Mouse (Mus musculus) forebrain, postnatal 0 days (tissue): ENCODE results near the gene Rpl18. TPM values are rescaled to one million over a fixed set of nuclear protein-coding genes. Genes with fewer than 3 reads are reported as not detected.
A peak's percentile ranks its signal among the peaks of the same experiment; 100 is the strongest.

Experiments used
- ATAC-seq: fragments of 200-750 bp; cut with Nextera tagmentation; 2 replicates; pipeline ENCODE4 v1.8.0; 2017; ENCODE audit warnings: mild to moderate bottlenecking, moderate library complexity
- DNase-seq: peaks from one replicate; pipeline ENCODE4 v3.0.0-alpha.2; 2015
- H3K27ac ChIP-seq: fragments of 300-500 bp; sonication (generic); 2 replicates; pipeline ENCODE4 v1.5.1; 2014; ENCODE audit warnings: low read depth, mild to moderate bottlenecking, antibody characterized with exemption, low read length, moderate library complexity, mixed read lengths
- H3K27me3 ChIP-seq: fragments of 300-500 bp; sonication (generic); 2 replicates; pipeline ENCODE4 v1.6.1; 2014; ENCODE audit warnings: mild to moderate bottlenecking, low read length, mixed read lengths; ENCODE audit not compliant: insufficient read depth
- H3K36me3 ChIP-seq: fragments of 300-500 bp; sonication (generic); 2 replicates; pipeline ENCODE4 v1.6.1; 2014; ENCODE audit warnings: mild to moderate bottlenecking, moderate library complexity; ENCODE audit not compliant: insufficient read depth
- H3K4me1 ChIP-seq: fragments of 300-500 bp; sonication (generic); 2 replicates; pipeline ENCODE4 v1.6.1; 2014; ENCODE audit warnings: antibody characterized with exemption; ENCODE audit not compliant: insufficient read depth
- H3K4me2 ChIP-seq: fragments of 300-500 bp; sonication (generic); 2 replicates; pipeline ENCODE4 v1.6.1; 2014; ENCODE audit warnings: low read depth, mild to moderate bottlenecking, moderate library complexity
- H3K4me3 ChIP-seq: fragments of 300-500 bp; sonication (generic); 2 replicates; pipeline ENCODE4 v1.5.1; 2014; ENCODE audit warnings: low read depth, low read length, mixed read lengths
- H3K9ac ChIP-seq: fragments of 300-500 bp; sonication (generic); 2 replicates; pipeline ENCODE4 v1.6.1; 2014; ENCODE audit warnings: mild to moderate bottlenecking
- H3K9me3 ChIP-seq: fragments of 300-500 bp; sonication (generic); 2 replicates; pipeline ENCODE4 v1.6.1; 2016; ENCODE audit warnings: low read length
- CTCF ChIP-seq: sonication (generic); IDR thresholded peaks from 2 replicates; pipeline ENCODE4 v1.5.1; 2016; ENCODE audit warnings: antibody characterized with exemption, control low read depth, low read depth
- WGBS: fragments of 180-500 bp; shearing (Covaris S2); extraction: QIAGEN DNeasy Blood & Tissue Kit; methylation state at CpG from one replicate; pipeline ENCODE4 v1.1.7; 2014; 5-methylcytosine and 5-hydroxymethylcytosine counted together
- polyA plus RNA-seq: library from polyadenylated mRNA; unstranded; fragments of >200 nt; fragmentation: Nextera tagmentation; extraction: Ambion mirVana; gene quantifications from 2 replicates; pipeline ENCODE4 v1.2.1, GENCODE M21; 2015
- total RNA-seq: library from RNA; depleted of rRNA; stranded (reverse); fragments of >200 nt; gene quantifications from 2 replicates; pipeline ENCODE4 v1.2.3, GENCODE M21; 2014; rRNA removed

Rpl18 gene
- total RNA-seq: 891 and 1,057 TPM in 2 replicates
- polyA plus RNA-seq: 517 and 655 TPM in 2 replicates

GRCm38 (mm10) chr7:45715090-45715708 lies at the start of gene Rpl18:
Rpl18 (plus strand) TSS chr7:45715457.
- Histone ChIP-seq H3K27me3 (no peaks in the 10 kb centered on the region), H3K4me3 (peak within 1 kb of the TSS; percentile 66), H3K36me3 (peaks cover 38% of the 10 kb centered on the region), H3K4me2 (peak within 1 kb of the TSS; percentile 91), H3K27ac (peak within 1 kb of the TSS; percentile 64), H3K4me1 (peaks cover 19% of the 10 kb centered on the region), H3K9ac (peak within 1 kb of the TSS; percentile 74), H3K9me3 (no peaks in the 10 kb centered on the region)
- TF ChIP-seq CTCF: 0 out of 2 replicates have a peak, but pooled peaks have one; percentile 14
- WGBS: 7% methylated on average over 34 of the region's 34 CpGs
- DNase-seq (peak; percentile 99), ATAC-seq (peak; percentile 94)

- no peaks in the 10 kb centered on the region for H3K36me3 ChIP-seq
- ATAC-seq (no peak), DNase-seq (no peak)
- H3K27me3 ChIP-seq: no peaks in the 10 kb centered on the region
- H3K4me2 ChIP-seq: no peak within 1 kb of the TSS
- no peak for TF ChIP-seq CTCF
- no peak within 1 kb of the TSS for H3K9ac ChIP-seq
- no peak within 1 kb of the TSS for H3K27ac ChIP-seq
- H3K4me1 ChIP-seq: no peaks in the 10 kb centered on the region
- WGBS: 86% methylated on average over 7 of the region's 7 CpGs
- H3K9me3 ChIP-seq: no peaks in the 10 kb centered on the region
- H3K4me3 ChIP-seq: no peak within 1 kb of the TSS
Observed at GRCm38 (mm10) chr7:45666161-45666560, 49.1 kb upstream of the Rpl18 start, which contains the start of gene Fut2. Fut2 (minus strand) TSS chr7:45666394.

- no peak overlapping the region for H3K4me2 ChIP-seq
- DNase-seq (peak; percentile 54), ATAC-seq (peak; percentile 51; the same call in 1 of the 2 replicates)
- WGBS: 68% methylated on average over 14 of the region's 14 CpGs
- no peaks in the 10 kb centered on the region for H3K9me3 ChIP-seq
- H3K4me3 ChIP-seq: no peak overlapping the region
- no peaks in the 10 kb centered on the region for H3K36me3 ChIP-seq
- no peaks in the 10 kb centered on the region for H3K4me1 ChIP-seq
- no peaks in the 10 kb centered on the region for H3K27me3 ChIP-seq
- no peak overlapping the region for H3K9ac ChIP-seq
- no peak for TF ChIP-seq CTCF
- no peak overlapping the region for H3K27ac ChIP-seq
Observed at GRCm38 (mm10) chr7:45667761-45668160, 47.5 kb upstream of the Rpl18 start.

- ATAC-seq: no peak
- 95% methylated on average over 9 of the region's 9 CpGs for WGBS
Observed at GRCm38 (mm10) chr7:45668921-45669320, 46.3 kb upstream of the Rpl18 start.

GRCm38 (mm10) chr7:45677627-45678295 lies 37.5 kb upstream of the Rpl18 start:
- no peak overlapping the region for H3K4me3 ChIP-seq
- H3K9ac ChIP-seq: no peak overlapping the region
- no peaks in the 10 kb centered on the region; the same call in 1 of the 2 replicates for H3K36me3 ChIP-seq
- H3K9me3 ChIP-seq: no peaks in the 10 kb centered on the region
- DNase-seq: no peak
- no peak for ATAC-seq
- H3K27me3 ChIP-seq: no peaks in the 10 kb centered on the region
- H3K4me1 ChIP-seq: no peaks in the 10 kb centered on the region
- TF ChIP-seq CTCF: no peak
- H3K4me2 ChIP-seq: no peak overlapping the region
- H3K27ac ChIP-seq: no peak overlapping the region
- 80% methylated on average over 7 of the region's 7 CpGs for WGBS

More at GRCm38 (mm10) chr7:45668921-45669320, 46.3 kb upstream of the Rpl18 start:
- no peaks in the 10 kb centered on the region for H3K27me3 ChIP-seq
- 0 out of 2 replicates have a peak, but pooled peaks have one; percentile 27 for TF ChIP-seq CTCF
- no peak for DNase-seq
- H3K36me3 ChIP-seq: no peaks in the 10 kb centered on the region
- no peaks in the 10 kb centered on the region for H3K9me3 ChIP-seq
- H3K9ac ChIP-seq: no peak overlapping the region
- H3K4me3 ChIP-seq: no peak overlapping the region
- H3K4me2 ChIP-seq: no peak overlapping the region
- H3K27ac ChIP-seq: no peak overlapping the region
- H3K4me1 ChIP-seq: no peaks in the 10 kb centered on the region

GRCm38 (mm10) chr7:45678513-45678912 lies 36.7 kb upstream of the Rpl18 start:
- DNase-seq: no peak
- Histone ChIP-seq H3K36me3 (no peaks in the 10 kb centered on the region; the same call in 1 of the 2 replicates), H3K9me3 (no peaks in the 10 kb centered on the region), H3K27ac (no peak overlapping the region), H3K27me3 (no peaks in the 10 kb centered on the region), H3K9ac (no peak overlapping the region), H3K4me1 (no peaks in the 10 kb centered on the region), H3K4me2 (no peak overlapping the region), H3K4me3 (no peak overlapping the region)
- no peak for ATAC-seq
- 92% methylated on average over 14 of the region's 14 CpGs for WGBS
- TF ChIP-seq CTCF: no peak

GRCm38 (mm10) chr7:45679966-45680621 lies 35.2 kb upstream of the Rpl18 start:
- H3K9me3 ChIP-seq: no peaks in the 10 kb centered on the region
- no peaks in the 10 kb centered on the region for H3K27me3 ChIP-seq
- WGBS: 66% methylated on average over 14 of the region's 14 CpGs
- H3K36me3 ChIP-seq: no peaks in the 10 kb centered on the region; the same call in 1 of the 2 replicates
- no peak overlapping the region for H3K9ac ChIP-seq
- TF ChIP-seq CTCF: no peak
- H3K4me3 ChIP-seq: no peak overlapping the region
- H3K27ac ChIP-seq: no peak overlapping the region
- ATAC-seq (no peak), DNase-seq (no peak)
- no peak overlapping the region for H3K4me2 ChIP-seq
- no peaks in the 10 kb centered on the region for H3K4me1 ChIP-seq
